Mouse (Mus musculus) heart, postnatal 0 days (tissue): ENCODE measurements around the gene Grb10.

Experiments
- CTCF ChIP-seq: IDR thresholded peaks from 2 replicates; pipeline ENCODE4 v1.5.1; 2016; ENCODE audit warnings: antibody characterized with exemption, control low read depth, low read depth
- EP300 ChIP-seq: IDR thresholded peaks from 2 replicates; pipeline ENCODE4 v1.6.1; 2016; ENCODE audit warnings: antibody characterized with exemption, low read depth

DNA sequence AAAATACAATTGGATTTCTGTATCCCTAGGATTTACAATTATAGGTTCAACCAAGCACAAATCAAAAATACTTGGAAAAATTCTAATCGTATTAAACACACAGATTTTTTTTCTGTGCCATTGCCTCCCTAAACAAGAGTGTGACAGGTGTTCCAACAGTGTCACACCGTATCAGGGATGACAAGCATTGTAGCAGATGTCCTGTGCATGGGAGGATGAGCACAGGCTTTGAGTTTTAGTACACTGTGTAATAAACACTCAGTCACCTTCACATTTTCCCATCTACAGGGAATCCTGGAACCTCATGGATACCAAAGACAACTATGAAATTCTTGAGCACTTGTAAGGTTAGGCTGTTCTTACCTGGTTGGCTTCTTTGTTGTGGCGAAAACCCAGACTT, 51.2 kb downstream of the Grb10 start:
- TF ChIP-seq CTCF (no peak), EP300 (no peak)
